Mouse (Mus musculus) left cerebral cortex, adult 6 months (tissue): ENCODE data around the gene Ssbp2. TPM values are rescaled to one million over a fixed set of nuclear protein-coding genes. Genes with fewer than 3 reads are reported as not detected.

Experiments used
- long read RNA-seq, 2 experiments: library from polyadenylated mRNA; unstranded; transcript quantifications; one replicate each; pipeline ENCODE4 v2.0.0; 2019 to 2020
- polyA plus RNA-seq: library from polyadenylated mRNA; unstranded; fragments of <200 nt; fragmentation: Nextera tagmentation; gene quantifications from 2 replicates; pipeline ENCODE4 v1.2.3, GENCODE M21; 2021

Ssbp2 gene
- polyA plus RNA-seq = 103 and 107 TPM in 2 replicates
- long read RNA-seq, experiment 1, transcript Ssbp2-202 (16 exons, 1,633 nt) = minor isoform, 62 of 308 reads
- long read RNA-seq, experiment 1, transcript Ssbp2-201 (17 exons, 3,957 nt) = major isoform, 95 of 308 reads
- long read RNA-seq, experiment 1, partial matches to known transcripts = 13 of 308 reads
- long read RNA-seq, experiment 1, other reads (novel, unspliced or antisense) = 138 of 308 reads
- long read RNA-seq, experiment 2, transcript Ssbp2-202 (16 exons, 1,633 nt) = minor isoform, 16 of 114 reads
- long read RNA-seq, experiment 2, transcript Ssbp2-201 (17 exons, 3,957 nt) = major isoform, 35 of 114 reads
- long read RNA-seq, experiment 2, partial matches to known transcripts = 10 of 114 reads
- long read RNA-seq, experiment 2, other reads (novel, unspliced or antisense) = 53 of 114 reads

DNA sequence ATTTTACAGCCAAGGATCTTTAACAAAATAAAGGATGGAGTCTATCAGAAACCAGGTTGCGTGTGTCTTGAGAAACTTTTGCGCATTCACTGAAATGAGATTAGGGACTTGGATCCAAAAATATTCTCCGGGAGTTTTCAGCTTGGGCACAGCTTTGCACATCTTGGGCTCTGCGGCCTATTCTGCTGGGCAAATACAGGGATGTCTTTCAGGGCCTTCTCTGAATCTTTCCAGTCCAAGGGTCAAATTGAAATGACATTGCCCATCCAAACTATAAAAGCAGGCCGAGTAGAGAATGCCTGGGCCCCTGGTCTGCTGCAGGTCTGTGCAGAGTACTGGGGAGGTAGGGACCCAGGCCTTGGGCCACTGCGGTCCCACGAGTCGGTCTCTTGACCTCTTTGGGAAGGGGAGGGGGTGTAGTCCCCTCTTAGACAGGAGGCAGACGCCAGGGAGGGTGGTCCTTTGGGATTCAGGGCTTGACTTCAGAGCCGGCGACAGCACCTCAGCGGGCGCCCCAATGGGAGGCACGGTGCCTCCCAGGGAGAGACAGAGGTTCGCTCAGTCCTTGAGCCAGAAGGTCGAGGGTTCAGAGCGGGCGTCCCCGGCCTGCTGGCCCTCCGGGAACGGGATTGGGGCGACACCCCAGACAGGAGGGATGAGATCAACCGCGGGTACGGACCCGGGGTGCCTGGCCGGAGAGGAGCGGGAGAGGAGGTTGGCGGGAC lies at the start of gene Ssbp2:
TSS of gene Ssbp2 (plus strand) at position 388 of the 725 bp plus-strand sequence.

DNA sequence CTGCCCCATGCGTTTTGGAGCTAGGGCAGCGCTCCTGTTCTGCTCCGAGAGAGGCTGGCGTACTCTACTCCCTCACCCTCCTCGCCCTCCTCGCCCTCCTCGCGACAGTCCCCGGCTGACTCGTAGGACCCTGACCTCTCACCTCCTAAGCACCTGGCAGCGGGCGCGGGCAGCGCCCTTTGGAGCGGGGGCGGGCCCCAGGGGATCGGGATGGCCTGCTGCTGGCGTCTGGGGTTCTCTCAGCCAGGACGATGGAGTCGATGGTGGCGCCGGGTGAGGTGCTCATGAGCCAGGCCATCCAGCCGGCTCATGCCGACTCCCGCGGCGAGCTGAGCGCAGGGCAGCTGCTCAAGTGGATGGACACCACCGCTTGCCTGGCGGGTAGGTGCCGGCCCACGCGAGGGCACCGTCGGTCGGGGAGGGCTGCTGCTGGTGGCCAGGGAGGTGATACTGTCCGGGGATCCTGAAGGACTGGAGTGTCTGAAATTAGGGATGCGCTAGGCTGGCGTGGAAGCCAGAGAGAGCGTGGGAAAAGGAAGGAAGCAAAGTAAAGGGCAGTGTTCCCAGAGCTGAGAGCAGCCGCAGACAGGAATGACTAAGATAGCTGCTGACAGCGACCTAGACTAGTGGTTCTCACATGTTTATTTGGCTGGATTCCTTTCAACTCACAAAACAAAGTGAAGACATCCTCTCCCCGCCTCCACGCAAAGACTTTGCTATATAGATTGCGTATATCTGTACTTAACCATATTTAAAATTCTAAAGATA lies 281.4 kb downstream of the Ssbp2 start, which contains the start of gene Acot12:
TSS of gene Acot12 (plus strand) at position 233 of the 768 bp plus-strand sequence.

Other genes with a start within 250 kb of the Ssbp2 start
- 31.7 and 39.6 TPM in 2 replicates for gene Atg10, start 236.3 kb upstream of the Ssbp2 start, polyA plus RNA-seq